Mouse (Mus musculus) CD4-positive, CD25-positive, alpha-beta regulatory T cell, adult 2 months (primary cell): ENCODE measurements at regions not wholly inside any gene's neighbourhood (a gene's known extent, or its start where the extent isn't known, plus 50 kb on each side); places are given as distances from the start of the nearest gene placed in this dataset.

Source experiments
- DNase-seq: peaks from one replicate; pipeline ENCODE4 v3.0.0-alpha.2; 2012; ENCODE audit warnings: low read depth, low spot score

DNA sequence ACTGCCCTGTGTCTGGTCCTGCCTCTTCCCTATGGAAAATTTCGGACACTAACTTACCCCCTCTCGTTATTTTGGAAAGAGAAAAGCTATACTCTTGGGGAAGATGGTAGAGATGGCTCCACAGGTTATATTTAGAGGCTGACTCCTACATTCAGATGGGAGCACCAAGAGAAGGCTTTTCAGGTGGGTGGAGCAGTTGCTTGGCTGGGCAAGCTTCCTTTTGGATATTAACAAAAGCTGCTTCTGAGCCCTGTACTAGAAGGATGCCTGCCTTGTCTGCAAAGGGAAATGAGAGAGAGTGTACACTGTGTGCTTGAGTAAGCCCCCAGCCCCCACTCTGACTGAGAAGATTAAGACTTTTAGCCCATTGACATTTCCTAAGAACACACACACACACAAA, 392.1 kb upstream of the Slc30a5 start:
- no peak for DNase-seq

DNA sequence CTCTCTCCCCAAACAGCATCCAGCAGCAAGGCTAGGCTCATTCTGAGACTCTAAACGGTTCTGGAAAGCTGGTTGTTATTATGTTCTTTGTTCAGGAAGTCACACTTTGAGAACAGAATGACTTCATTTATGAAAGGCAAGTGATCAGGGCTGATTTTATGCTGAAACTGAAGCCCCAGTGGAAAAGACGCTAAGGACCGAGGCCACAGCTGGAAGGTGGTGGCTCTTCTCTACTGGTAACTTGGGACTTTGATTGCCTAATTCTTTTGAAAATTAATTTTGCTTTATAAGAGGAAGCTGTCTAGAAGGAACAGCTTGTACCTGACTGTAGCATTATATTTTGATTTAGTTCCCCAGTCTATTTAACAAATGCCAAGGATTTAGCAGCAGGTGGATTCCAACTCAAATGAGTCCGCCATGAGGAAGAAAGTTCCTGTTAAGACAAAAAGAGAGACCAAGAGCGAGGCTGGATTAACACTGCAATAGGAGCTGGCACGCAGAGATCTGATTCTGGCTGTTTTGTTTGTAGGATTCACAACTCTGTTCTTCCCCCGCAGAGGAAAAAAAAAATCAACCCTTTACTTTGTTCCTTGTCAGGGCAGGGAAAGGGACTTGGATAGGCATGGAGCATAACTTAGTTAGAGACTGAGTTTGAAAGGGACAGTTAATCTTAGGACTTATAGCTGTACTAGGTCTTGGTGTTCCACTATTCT, 388.3 kb upstream of the Slc30a5 start:
- DNase-seq, result no peak

- no peak for DNase-seq
These were observed 386.3 kb upstream of the Slc30a5 start for GRCm38 (mm10) chr13:101219568-101219967.

DNA sequence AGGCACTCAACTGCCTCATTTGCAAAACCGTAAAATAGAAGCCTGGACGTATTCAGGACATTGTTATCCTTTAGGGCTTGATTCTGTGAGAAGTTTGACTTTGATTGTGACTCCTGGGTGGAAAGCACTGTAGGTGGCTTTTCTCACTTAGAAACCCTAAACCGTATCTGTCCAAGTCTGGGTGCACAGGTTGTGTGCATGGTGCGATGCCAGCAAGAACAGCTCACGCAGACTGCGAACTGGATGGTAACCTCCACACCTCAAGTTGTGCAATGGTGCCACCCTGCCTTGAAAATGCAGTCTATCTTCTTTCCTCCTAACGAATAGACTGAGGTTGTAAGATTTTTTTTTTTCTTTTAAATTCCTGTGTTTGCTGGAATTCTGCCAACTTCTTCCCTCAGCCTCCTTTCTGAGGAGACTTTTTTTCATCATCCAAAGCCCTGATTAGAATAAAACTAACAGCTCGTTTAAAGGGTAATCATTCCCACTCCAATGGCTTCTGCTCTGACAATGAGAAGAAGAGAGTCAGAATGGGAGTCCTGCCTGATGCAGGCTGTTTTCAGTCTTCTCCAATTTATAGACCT, 383.8 kb upstream of the Slc30a5 start:
- no peak for DNase-seq

DNA sequence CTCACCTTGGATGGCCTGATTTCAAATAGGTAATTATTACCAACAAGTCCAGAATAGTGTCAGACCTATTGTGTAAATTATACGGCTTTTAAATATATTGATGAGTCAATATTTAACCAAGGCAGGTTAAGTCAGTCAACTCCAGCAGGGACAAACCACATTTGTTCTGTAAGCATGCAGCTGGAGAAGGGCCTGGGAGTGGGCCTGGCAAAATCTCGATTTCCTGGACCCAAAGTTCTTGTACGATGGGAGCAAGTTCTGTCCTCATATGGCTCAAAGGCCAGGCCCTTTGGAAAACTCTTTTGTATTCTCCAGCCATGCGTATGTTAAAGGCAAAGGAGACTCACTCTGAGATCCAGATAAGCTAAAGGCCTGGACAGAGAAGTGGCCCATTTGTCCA, 383.2 kb upstream of the Slc30a5 start:
- DNase-seq, result no peak

DNA sequence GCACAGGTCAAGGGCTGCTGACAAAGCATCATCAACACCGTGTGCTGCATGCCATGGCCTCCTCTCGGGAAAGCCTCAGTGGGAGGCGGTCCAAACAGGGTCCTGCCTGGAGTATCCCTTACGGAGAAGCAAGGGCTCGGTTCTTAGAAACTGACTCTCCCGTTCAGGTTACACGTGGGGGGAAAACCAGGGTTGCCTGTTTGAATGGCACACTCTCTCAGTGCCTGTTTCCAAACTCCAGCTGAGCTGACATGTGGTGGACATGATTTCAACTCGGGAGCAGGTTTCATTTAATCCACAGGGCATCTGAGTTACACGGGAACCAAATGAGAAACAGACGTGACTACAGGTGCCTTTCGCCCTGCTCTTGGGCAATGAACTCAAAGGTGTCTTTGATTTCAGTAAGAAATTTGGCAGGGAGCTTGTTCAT, 382.6 kb upstream of the Slc30a5 start:
- no peak for DNase-seq

- no peak for DNase-seq
These were observed 382.0 kb upstream of the Slc30a5 start for GRCm38 (mm10) chr13:101215131-101215641.

DNA sequence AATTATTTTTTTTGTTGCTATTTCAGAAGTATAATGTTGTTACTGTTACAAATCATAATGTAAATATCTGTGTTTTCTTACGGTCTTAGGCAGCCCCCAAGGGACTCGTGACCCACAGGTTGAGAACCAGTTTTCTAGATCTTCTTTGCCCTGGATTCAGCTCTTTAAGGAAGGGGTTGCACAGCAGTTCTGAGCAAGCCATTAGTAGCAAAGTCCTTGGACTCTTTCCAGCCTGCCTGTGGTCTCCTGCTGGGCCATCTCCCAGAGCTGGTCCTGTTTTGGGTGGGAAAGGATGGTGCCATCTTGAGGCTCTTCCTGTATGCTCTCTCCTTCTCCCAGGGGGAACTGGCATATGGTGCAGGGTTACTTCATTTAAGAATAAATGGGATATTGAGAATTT, 380.9 kb upstream of the Slc30a5 start:
- no peak for DNase-seq

DNA sequence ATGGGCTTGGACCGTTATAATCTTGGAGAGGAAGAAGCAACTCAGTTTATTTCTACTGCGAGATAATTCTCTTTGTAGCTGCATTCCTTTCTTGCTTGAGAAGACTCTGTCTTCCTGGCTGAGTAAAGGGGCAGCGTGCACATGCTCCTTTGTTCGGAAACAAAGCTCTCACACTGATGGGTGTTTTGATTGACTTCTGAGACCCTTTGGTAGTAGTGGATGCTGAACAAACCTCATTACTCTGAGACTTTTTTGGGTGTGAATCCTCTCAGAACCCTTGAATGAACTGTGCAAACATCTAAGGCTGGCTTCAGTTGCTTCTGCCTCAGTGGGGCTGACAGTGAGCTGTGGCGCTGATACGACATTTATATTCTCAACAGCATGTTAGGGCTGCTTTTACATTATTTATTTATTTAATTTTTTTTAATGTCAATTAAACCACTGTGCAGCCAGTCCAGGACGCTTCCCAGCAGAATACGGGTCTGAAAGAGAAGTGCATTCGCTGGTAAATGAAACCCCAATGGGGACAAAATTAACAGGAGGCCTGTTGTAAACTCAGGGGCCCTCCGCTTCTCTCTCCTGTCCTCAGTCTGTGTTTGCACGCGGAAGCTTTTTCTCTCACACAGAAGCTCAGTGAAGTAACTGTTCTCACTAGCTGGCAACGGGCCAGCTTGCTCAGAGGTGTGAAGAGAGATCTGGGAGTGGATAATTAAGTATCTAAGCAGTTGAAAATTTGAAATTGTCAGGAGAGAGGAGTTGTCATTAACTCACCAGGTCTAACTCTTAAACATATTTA, 380.1 kb upstream of the Slc30a5 start:
- DNase-seq, result no peak

DNA sequence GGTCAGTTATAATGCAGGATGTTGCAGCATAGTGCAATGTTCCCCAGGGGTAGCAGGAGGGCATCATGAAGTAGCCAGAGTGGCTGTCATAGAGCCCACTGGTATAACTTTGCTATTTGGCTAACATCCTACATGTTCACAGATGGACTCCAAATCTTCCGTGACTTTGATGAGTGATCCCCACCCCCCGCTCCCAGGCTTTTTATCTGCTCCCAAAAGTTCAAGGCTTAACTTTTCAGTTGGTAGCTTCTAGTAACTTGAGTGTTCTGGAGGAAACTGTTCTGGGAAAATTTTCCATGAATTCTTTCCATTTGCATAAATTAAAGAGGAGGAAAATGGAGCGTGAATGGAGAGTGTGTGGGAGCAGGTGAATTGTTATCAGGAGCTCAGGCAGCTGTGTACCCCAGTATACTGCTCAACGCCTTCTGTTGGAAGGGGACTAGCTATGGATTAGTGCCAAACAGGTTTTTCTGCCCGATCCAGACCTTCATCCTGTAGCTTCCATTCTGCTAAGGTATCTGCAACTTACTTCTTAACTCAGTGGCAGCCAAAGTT, 379.2 kb upstream of the Slc30a5 start:
- DNase-seq, result no peak

- DNase-seq, result no peak
These were observed 375.6 kb upstream of the Slc30a5 start for GRCm38 (mm10) chr13:101208788-101209187.

DNA sequence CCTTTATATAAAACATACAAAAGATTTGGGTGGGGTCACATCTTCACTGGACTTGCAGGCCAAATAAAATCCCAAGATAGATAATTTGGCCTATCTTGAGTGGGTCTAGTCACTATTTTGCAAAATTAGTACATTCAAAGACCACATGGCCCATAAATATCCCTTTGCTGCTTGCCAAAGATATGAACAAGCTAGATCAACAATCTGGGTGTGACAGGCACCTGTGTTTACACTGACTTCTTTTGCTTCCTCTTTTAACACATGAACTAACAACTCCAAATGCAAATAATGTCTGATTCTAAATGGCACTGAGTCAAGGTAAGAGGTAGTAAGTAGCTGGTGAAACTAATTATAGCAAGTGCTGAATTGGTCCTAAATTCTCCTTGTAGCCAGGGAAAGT, 370.2 kb upstream of the Slc30a5 start:
- DNase-seq, result no peak

- DNase-seq, result no peak
These were observed 369.5 kb upstream of the Slc30a5 start for GRCm38 (mm10) chr13:101202565-101203313.

- DNase-seq, result no peak
These were observed 357.1 kb upstream of the Slc30a5 start for GRCm38 (mm10) chr13:101190249-101190830.

DNA sequence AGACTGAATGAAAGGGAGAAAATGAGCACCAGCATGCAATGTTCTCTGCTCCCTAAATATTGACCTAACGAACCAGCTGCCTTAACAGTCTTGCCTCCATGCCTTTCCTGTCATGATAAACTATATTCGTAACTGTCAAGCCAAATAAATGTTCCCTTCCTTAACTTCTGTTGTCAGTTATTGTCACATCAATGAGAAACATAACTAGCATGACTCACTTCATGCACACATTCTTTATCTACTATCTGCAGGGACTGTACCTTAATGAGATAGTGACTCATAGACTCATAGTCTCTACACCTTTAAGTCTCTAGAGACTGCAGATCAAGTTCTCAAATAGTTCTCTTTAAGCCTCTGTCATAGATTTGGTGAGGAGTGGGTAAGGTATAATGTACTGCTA, 349.2 kb upstream of the Slc30a5 start:
- DNase-seq, result no peak

DNA sequence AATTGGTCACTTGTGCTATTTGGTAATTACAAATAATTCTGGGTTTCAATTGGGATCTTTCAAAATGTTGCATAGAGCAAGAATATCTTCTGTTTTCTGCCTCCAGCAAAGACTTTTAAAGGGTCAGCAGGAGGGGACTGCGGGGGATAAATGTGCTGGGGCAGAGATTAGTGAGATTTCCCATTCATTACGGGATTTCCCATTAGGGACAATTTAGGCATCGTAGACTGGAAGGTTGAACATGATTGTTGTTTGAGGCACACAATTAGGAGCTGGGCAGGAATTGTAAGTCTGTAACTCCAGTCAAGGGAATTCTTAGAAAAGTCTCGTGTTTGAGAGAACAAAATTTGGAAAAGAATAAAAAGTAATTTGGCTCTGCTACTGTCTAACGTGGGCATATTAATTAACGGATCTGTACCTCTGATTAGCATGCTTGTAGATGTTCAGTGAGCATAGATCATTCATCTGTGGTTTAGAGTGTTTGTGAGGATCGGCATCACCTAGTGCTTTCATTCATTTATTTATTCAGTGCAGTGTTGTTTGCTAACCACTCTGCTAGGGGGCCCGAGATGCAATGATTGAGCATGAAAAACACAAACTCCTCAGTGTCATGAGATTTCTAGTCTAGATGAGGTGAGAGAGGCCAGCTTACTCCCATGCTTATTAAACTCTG, 341.9 kb upstream of the Slc30a5 start:
- no peak for DNase-seq

- no peak for DNase-seq
These were observed 328.5 kb upstream of the Slc30a5 start for GRCm38 (mm10) chr13:101161768-101162167.

- no peak for DNase-seq
These were observed 326.7 kb upstream of the Slc30a5 start for GRCm38 (mm10) chr13:101159878-101160277.

- DNase-seq, result no peak
These were observed 320.5 kb upstream of the Slc30a5 start for GRCm38 (mm10) chr13:101153760-101154159.

GRCm38 (mm10) chr13:101142761-101143160, 309.5 kb upstream of the Slc30a5 start:
- DNase-seq, result no peak
